Mouse (Mus musculus): ENCODE data around the gene Ppdpf. TPM values are rescaled to one million over a fixed set of nuclear protein-coding genes. Genes with fewer than 3 reads are reported as not detected.

Ppdpf gene
- total RNA-seq (2023) = 74.4 TPM

GRCm38 (mm10) chr2:181187121-181188000, at the start of gene Ppdpf:
Gene Ppdpf (plus strand): TSS chr2:181187247.

GRCm38 (mm10) chr2:181156248-181157121, 30.6 kb upstream of the Ppdpf start, which contains the start of gene Eef1a2:
Gene Eef1a2 (minus strand): TSS chr2:181157014.

GRCm38 (mm10) chr2:181202422-181202821, 15.4 kb downstream of the Ppdpf start, which contains the start of gene Ptk6:
Gene Ptk6 (minus strand): TSS chr2:181202789.

GRCm38 (mm10) chr2:181213021-181213445, 26.0 kb downstream of the Ppdpf start, which contains the start of gene Srms:
Gene Srms (minus strand): TSS chr2:181213185.

GRCm38 (mm10) chr2:181219538-181220216, 32.6 kb downstream of the Ppdpf start, which contains the start of gene Fndc11:
Gene Fndc11 (plus strand): TSS chr2:181220013.

Other genes with a start within 250 kb of the Ppdpf start
- not detected for gene Nkain4, start 232.5 kb upstream of the Ppdpf start, total RNA-seq (2023)
- gene Arfgap1, start 220.0 kb upstream of the Ppdpf start, total RNA-seq (2023) = 76.2 TPM
- gene Col20a1, start 200.7 kb upstream of the Ppdpf start, total RNA-seq (2023) = 2.4 TPM
- gene Chrna4, start 143.7 kb upstream of the Ppdpf start, total RNA-seq (2023) = not detected
- not detected for gene Kcnq2, start 51.9 kb upstream of the Ppdpf start, total RNA-seq (2023)
- not detected for gene Eef1a2, start 30.2 kb upstream of the Ppdpf start, total RNA-seq (2023)
- not detected for gene Ptk6, start 15.5 kb downstream of the Ppdpf start, total RNA-seq (2023)
- 0.40 TPM for gene Srms, start 25.9 kb downstream of the Ppdpf start, total RNA-seq (2023)
- gene Fndc11, start 32.8 kb downstream of the Ppdpf start, total RNA-seq (2023) = not detected
- 140 TPM for gene Helz2, start 54.8 kb downstream of the Ppdpf start, total RNA-seq (2023)
- 31.6 TPM for gene Gmeb2, start 100.8 kb downstream of the Ppdpf start, total RNA-seq (2023)
- gene Stmn3, start 127.3 kb downstream of the Ppdpf start, total RNA-seq (2023) = not detected
- 146 TPM for gene Rtel1, start 132.5 kb downstream of the Ppdpf start, total RNA-seq (2023)
- 110 TPM for gene Zgpat, start 177.7 kb downstream of the Ppdpf start, total RNA-seq (2023)
- 104 TPM for gene Arfrp1, start 178.2 kb downstream of the Ppdpf start, total RNA-seq (2023)
- gene Lime1, start 192.8 kb downstream of the Ppdpf start, total RNA-seq (2023) = 231 TPM